ENCODE assay signal across 7 mouse cellular contexts in genomic region chr2:110229143-110230087, GRCm38 (mm10).
DNase-seq lines count a peak whose midpoint lies in the region; ATAC-seq lines count a peak whose summit lies in the region.

No protein-coding gene starts in this region.

- no peaks in the 10 kb centered on the region for H3K36me3 ChIP-seq in forebrain, embryonic 16.5 days (ENCODE audit: control insufficient read depth, insufficient read depth)
- H3K36me3 ChIP-seq in hindbrain, embryonic 11.5 days (ENCODE audit: control insufficient read depth, insufficient read depth, low read length), result no peaks in the 10 kb centered on the region

- peaks cover 7% of the 10 kb centered on the region for H3K4me1 ChIP-seq in forebrain, embryonic 16.5 days (replicated peaks; ENCODE audit: control insufficient read depth, insufficient read depth, low read length)
- H3K4me1 ChIP-seq in hindbrain, embryonic 11.5 days (replicated peaks; ENCODE audit: control insufficient read depth, insufficient read depth, low read length), result no peaks in the 10 kb centered on the region

- no peaks in the 10 kb centered on the region for H3K9me3 ChIP-seq in forebrain, embryonic 16.5 days (ENCODE audit: control insufficient read depth, low read length)
- H3K9me3 ChIP-seq in hindbrain, embryonic 11.5 days (ENCODE audit: control insufficient read depth, low read length), result no peaks in the 10 kb centered on the region

- no peaks in the 10 kb centered on the region for H3K27me3 ChIP-seq in forebrain, embryonic 16.5 days (replicated peaks; ENCODE audit: control insufficient read depth, insufficient read depth, low read length)
- no peaks in the 10 kb centered on the region for H3K27me3 ChIP-seq in hindbrain, embryonic 11.5 days (ENCODE audit: control insufficient read depth, insufficient read depth, low read length)

- WGBS in forebrain, embryonic 16.5 days, result 36% methylated on average over 15 of the region's 15 CpGs
- WGBS in hindbrain, embryonic 11.5 days, result 45% methylated on average over 15 of the region's 15 CpGs

- peak; percentile 44 for DNase-seq in Muller cell, postnatal 12 days (ENCODE audit: inconsistent ontology term)
- DNase-seq in hindbrain, embryonic 11.5 days (ENCODE audit: low spot score), result peak; percentile 83
- DNase-seq in layer of hippocampus, adult 8-10 months (ENCODE audit: low spot score in 2 of 2), result peak; percentile 35 to 59
- peak; percentile 82 for DNase-seq in lung, postnatal 10 days
- peak; percentile 71 to 78 for DNase-seq in right cerebral cortex, postnatal 10 days (ENCODE audit: low spot score in 2 of 2)

- H3K4me2 ChIP-seq in forebrain, embryonic 16.5 days (ENCODE audit: low read length), result 0 out of 2 replicates have a peak overlapping the region, but pooled peaks have one; percentile 11
- H3K4me2 ChIP-seq in hindbrain, embryonic 11.5 days (replicated peaks; ENCODE audit: low read depth, low read length), result no peak overlapping the region

- H3K27ac ChIP-seq in forebrain, embryonic 16.5 days (ENCODE audit: low read length), result no peak overlapping the region
- H3K27ac ChIP-seq in hindbrain, embryonic 11.5 days (ENCODE audit: low read depth, low read length), result no peak overlapping the region

- ATAC-seq in cerebellum, adult (ENCODE audit: insufficient number of reproducible peaks, low FRiP score, low TSS enrichment), result peak; percentile 70; the same call in 1 of the 2 replicates
- peak; percentile 90 for ATAC-seq in forebrain, embryonic 16.5 days
- ATAC-seq in hindbrain, embryonic 11.5 days (ENCODE audit: low FRiP score), result peak; percentile 84

- H3K4me3 ChIP-seq in forebrain, embryonic 16.5 days (replicated peaks; ENCODE audit: low read length), result no peak overlapping the region
- H3K4me3 ChIP-seq in hindbrain, embryonic 11.5 days (ENCODE audit: low read depth, low read length), result no peak overlapping the region

- H3K9ac ChIP-seq in forebrain, embryonic 16.5 days (replicated peaks; ENCODE audit: low read depth, low read length), result 0 out of 2 replicates have a peak overlapping the region, but pooled peaks have one; percentile 22
- H3K9ac ChIP-seq in hindbrain, embryonic 11.5 days (ENCODE audit: low read depth, low read length), result no peak overlapping the region
